Mouse (Mus musculus) stomach, embryonic 16.5 days (tissue): ENCODE data around the gene Dynlt3. TPM values are rescaled to one million over a fixed set of nuclear protein-coding genes. Genes with fewer than 3 reads are reported as not detected.

Experiments
- polyA plus RNA-seq: library from polyadenylated mRNA; unstranded; fragments of >200 nt; fragmentation: Nextera tagmentation; extraction: Ambion mirVana; gene quantifications from 2 replicates; pipeline ENCODE4 v1.2.1, GENCODE M21; 2015

Gene Dynlt3
- polyA plus RNA-seq, 1 experiment from 2014 or later: 95.3 TPM

Other genes with a start within 250 kb of the Dynlt3 start
- gene Cybb, start 175.2 kb downstream of the Dynlt3 start, polyA plus RNA-seq: 6.0 and 7.6 TPM in 2 replicates
- gene H2al1o, start 90.6 kb downstream of the Dynlt3 start, polyA plus RNA-seq: not detected in 2 replicates
- gene Hypm, start 183.9 kb upstream of the Dynlt3 start, polyA plus RNA-seq: not detected in 2 replicates
- not detected in 2 replicates for gene H2al3, start 186.7 kb upstream of the Dynlt3 start, polyA plus RNA-seq
- 2.8 and 3.0 TPM in 2 replicates for gene Sytl5, start 222.6 kb upstream of the Dynlt3 start, polyA plus RNA-seq